Mouse (Mus musculus) spleen, adult 2 months (tissue): Measurements from ENCODE around the gene Prrc2a.

Experiments used
- CTCF ChIP-seq: fragments of 200-500 bp; IDR thresholded peaks from 2 replicates; pipeline ENCODE4 v1.5.1; 2011; ENCODE audit warnings: mild to moderate bottlenecking, inconsistent platforms; ENCODE audit not compliant: insufficient read depth, insufficient read length, insufficient replicate concordance; ENCODE audit errors: extremely low read depth
- POLR2A ChIP-seq: fragments of 200-500 bp; IDR thresholded peaks from 2 replicates; pipeline ENCODE4 v1.6.1; 2011; ENCODE audit warnings: low read depth, low read length, inconsistent platforms

DNA sequence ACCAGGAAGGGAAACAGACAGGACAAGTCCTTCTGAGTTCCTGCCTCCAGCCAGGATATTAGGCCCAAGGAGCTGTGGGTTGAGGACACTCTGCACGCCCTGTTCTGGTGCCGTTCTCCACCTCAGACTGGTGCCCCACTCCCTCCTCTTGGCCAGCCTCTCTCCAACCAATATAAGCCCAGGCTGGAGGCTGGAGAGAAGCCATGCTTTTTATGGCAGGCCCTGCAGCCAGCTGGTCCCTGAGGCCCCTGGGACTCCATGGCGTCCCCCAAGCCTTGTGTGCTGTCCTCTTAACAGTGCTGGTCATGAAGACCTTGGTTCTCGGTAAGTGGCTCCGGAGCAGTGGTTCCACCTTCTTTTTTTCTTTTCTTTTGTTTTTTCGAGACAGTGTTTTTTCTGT lies 56.6 kb downstream of the Prrc2a start, which contains the start of gene Ly6g5c:
- TF ChIP-seq CTCF (no peak), POLR2A (no peak)
